Mouse (Mus musculus) embryonic fibroblast, embryonic 13.5 days (primary cell): Measurements from ENCODE around the gene Ppp1r37.

Experiments
- CTCF ChIP-seq: IDR thresholded peaks from 2 replicates; pipeline ENCODE4 v1.5.1; 2011; ENCODE audit warnings: mild to moderate bottlenecking, control low read depth, low read length, moderate library complexity, borderline replicate concordance; ENCODE audit not compliant: insufficient read depth
- POLR2A ChIP-seq: IDR thresholded peaks from 2 replicates; pipeline ENCODE4 v1.6.1; 2011; ENCODE audit warnings: low read depth, mild to moderate bottlenecking, control low read depth, low read length, moderate library complexity

GRCm38 (mm10) chr7:19520032-19520431 is 42.8 kb downstream of the Ppp1r37 start:
- no peak for TF ChIP-seq POLR2A
- no peak for TF ChIP-seq CTCF
